Mouse (Mus musculus): ENCODE data around the gene Fgfr1op2.

DNA sequence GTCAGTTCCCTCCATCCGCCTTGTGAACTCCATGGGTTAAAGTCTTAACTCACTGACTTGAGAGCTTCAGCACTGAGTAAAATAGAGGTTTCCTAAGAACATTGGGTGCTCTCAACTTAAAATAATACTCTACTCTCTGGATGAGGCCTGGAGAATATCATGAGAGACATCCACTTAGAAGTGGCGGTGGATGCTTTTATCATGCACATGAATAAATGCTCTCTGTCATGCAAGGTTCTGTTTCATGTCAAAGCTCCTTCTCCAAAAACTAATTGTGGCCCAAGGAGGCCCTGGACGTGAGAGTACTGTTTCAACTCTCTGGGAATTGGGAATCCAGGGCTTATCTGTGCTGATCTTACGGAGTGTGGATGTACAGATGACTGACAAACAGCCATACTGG, 39.9 kb upstream of the Fgfr1op2 start:
- TF ChIP-seq POLR2A (IDR thresholded peaks at IDR 0.05; ENCODE audit: borderline replicate concordance, control insufficient read depth, low read depth, low read length) (no peak), CTCF (IDR thresholded peaks at IDR 0.05; ENCODE audit: control insufficient read depth, insufficient read depth, low read length) (no peak)
